Mouse (Mus musculus): ENCODE data around the gene Osbpl10.

- TF ChIP-seq CTCF (IDR thresholded peaks at IDR 0.05; ENCODE audit: low read depth) (peak; percentile 82), EP300 (IDR thresholded peaks at IDR 0.05; ENCODE audit: low read depth) (no peak)
These were observed 21.4 kb upstream of the Osbpl10 start for GRCm38 (mm10) chr9:114956945-114957344.

Data from liver, postnatal 0 days (tissue).